Mouse (Mus musculus) right cerebral cortex, postnatal 10 days (tissue): ENCODE results near the gene Meis2.

Experiments used
- DNase-seq, 2 experiments: peaks; one replicate each; pipeline ENCODE4 v3.0.0; 2021; ENCODE audit warnings: low spot score in 2 of 2

Gene Meis2

GRCm38 (mm10) chr2:115948630-115949426, 116.8 kb downstream of the Meis2 start:
- no peak for DNase-seq

- no peak for DNase-seq
Measured at GRCm38 (mm10) chr2:115947714-115948226, 117.9 kb downstream of the Meis2 start.

- no peak for DNase-seq
Measured at GRCm38 (mm10) chr2:115943044-115943443, 122.6 kb downstream of the Meis2 start.

GRCm38 (mm10) chr2:115939849-115940248, 125.8 kb downstream of the Meis2 start:
- DNase-seq: no peak

GRCm38 (mm10) chr2:115938926-115939563, 126.6 kb downstream of the Meis2 start:
- peak; percentile 82 to 84 for DNase-seq

GRCm38 (mm10) chr2:115938296-115938695, 127.3 kb downstream of the Meis2 start:
- DNase-seq: no peak

- peak in 1 of 2 experiments; percentile 42 for DNase-seq
Measured at GRCm38 (mm10) chr2:115937896-115938295, 127.7 kb downstream of the Meis2 start.

- no peak for DNase-seq
Measured at GRCm38 (mm10) chr2:115936786-115937185, 128.9 kb downstream of the Meis2 start.

GRCm38 (mm10) chr2:115934299-115934698, 131.3 kb downstream of the Meis2 start:
- no peak for DNase-seq

- DNase-seq: no peak
Measured at GRCm38 (mm10) chr2:115933259-115933658, 132.4 kb downstream of the Meis2 start.

- no peak for DNase-seq
Measured at GRCm38 (mm10) chr2:115925744-115926143, 139.9 kb downstream of the Meis2 start.

- DNase-seq: no peak
Measured at GRCm38 (mm10) chr2:115924472-115924871, 141.2 kb downstream of the Meis2 start.

GRCm38 (mm10) chr2:115923247-115923646, 142.4 kb downstream of the Meis2 start:
- DNase-seq: no peak

GRCm38 (mm10) chr2:115921687-115922086, 144.0 kb downstream of the Meis2 start:
- DNase-seq: no peak

GRCm38 (mm10) chr2:115920336-115920951, 145.2 kb downstream of the Meis2 start:
- DNase-seq: no peak

- DNase-seq: no peak
Measured at GRCm38 (mm10) chr2:115919141-115920071, 146.2 kb downstream of the Meis2 start.

- DNase-seq: no peak
Measured at GRCm38 (mm10) chr2:115918561-115918960, 147.1 kb downstream of the Meis2 start.

GRCm38 (mm10) chr2:115914539-115914938, 151.1 kb downstream of the Meis2 start:
- no peak for DNase-seq

GRCm38 (mm10) chr2:115912948-115913529, 152.6 kb downstream of the Meis2 start:
- no peak for DNase-seq

- no peak for DNase-seq
Measured at GRCm38 (mm10) chr2:115911913-115912642, 153.6 kb downstream of the Meis2 start.
